Mouse (Mus musculus) left cerebral cortex, postnatal 10 days (tissue): ENCODE measurements around the gene Rpl29. TPM values are rescaled to one million over a fixed set of nuclear protein-coding genes. Genes with fewer than 3 reads are reported as not detected.

Source experiments
- DNase-seq, 2 experiments: peaks; one replicate each; pipeline ENCODE4 v3.0.0; 2021 to 2022; ENCODE audit warnings: low spot score in 2 of 2, mixed read lengths in 1 of 2; ENCODE audit errors: extremely low spot score in 1 of 2
- intact Hi-C: fragments of 180-260 bp; cut with DNase I; formaldehyde crosslinking; loops from one replicate; pipeline ENCODE4 v1.15.1; 2025
- total RNA-seq, 2 experiments: library from RNA; stranded (reverse); gene quantifications; 2 replicates each; pipeline ENCODE4 v1.2.3; 2021

Gene Rpl29
- total RNA-seq, 2 experiments from 2014 or later, result 378 to 397 TPM

- no peak for DNase-seq
- intact Hi-C loops, result no loop called here
These were observed 17.0 kb upstream of the Rpl29 start for GRCm38 (mm10) chr9:106412210-106412609.

- intact Hi-C loops, result no loop called here
- no peak for DNase-seq
These were observed 15.6 kb upstream of the Rpl29 start for GRCm38 (mm10) chr9:106413606-106414005.

GRCm38 (mm10) chr9:106416826-106417225 lies 12.4 kb upstream of the Rpl29 start:
- intact Hi-C loops, result no loop called here
- peak in 1 of 2 experiments; percentile 58 for DNase-seq

GRCm38 (mm10) chr9:106417841-106418625 lies 11.2 kb upstream of the Rpl29 start:
- intact Hi-C loops, result no loop called here
- peak; percentile 95 to 96 for DNase-seq

- intact Hi-C loops, result loop anchor here (1.0 to 10.0 kb wide), 4 partner anchors 52 to 246 kb away; partner anchors contain the start of genes Dusp7 and Wdr82
- DNase-seq, result no peak
These were observed 8.6 kb upstream of the Rpl29 start for GRCm38 (mm10) chr9:106420608-106421007.

GRCm38 (mm10) chr9:106421033-106421864 lies 8.0 kb upstream of the Rpl29 start:
- DNase-seq, result no peak
- intact Hi-C loops, result loop anchor here (1.0 to 10.0 kb wide), 4 partner anchors 52 to 246 kb away; partner anchors contain the start of genes Dusp7 and Wdr82

GRCm38 (mm10) chr9:106421865-106422160 lies 7.4 kb upstream of the Rpl29 start:
- intact Hi-C loops, result loop anchor here (1.0 to 10.0 kb wide), 4 partner anchors 53 to 247 kb away; partner anchors contain the start of genes Dusp7 and Wdr82
- DNase-seq, result peak; percentile 89 to 90

GRCm38 (mm10) chr9:106428719-106429220 lies 484 bp upstream of the Rpl29 start:
- no peak for DNase-seq
- intact Hi-C loops, result loop anchor here (10.0 kb wide), 2 partner anchors 214 to 254 kb away; partner anchors contain the start of gene Wdr82

- DNase-seq, result no peak
- intact Hi-C loops, result no loop called here
These were observed 686 bp downstream of the Rpl29 start for GRCm38 (mm10) chr9:106430015-106430264.

GRCm38 (mm10) chr9:106433389-106433788 lies 4.1 kb downstream of the Rpl29 start:
- no peak for DNase-seq
- intact Hi-C loops, result no loop called here

- DNase-seq, result no peak
- intact Hi-C loops, result no loop called here
These were observed 7.3 kb downstream of the Rpl29 start for GRCm38 (mm10) chr9:106436566-106436965.

- DNase-seq, result no peak
- intact Hi-C loops, result no loop called here
These were observed 13.4 kb downstream of the Rpl29 start for GRCm38 (mm10) chr9:106442680-106443079.

GRCm38 (mm10) chr9:106444836-106445235 lies 15.6 kb downstream of the Rpl29 start:
- intact Hi-C loops, result no loop called here
- no peak for DNase-seq

GRCm38 (mm10) chr9:106447348-106447747 lies 18.1 kb downstream of the Rpl29 start, which contains the start of the genes Abhd14b and Abhd14a:
Abhd14b (plus strand) TSS chr9:106447459.
Abhd14a (minus strand) TSS chr9:106447678.
- intact Hi-C loops, result no loop called here
- DNase-seq, result peak; percentile 82 to 93

- intact Hi-C loops, result no loop called here
- peak in 1 of 2 experiments; percentile 31 for DNase-seq
These were observed 18.7 kb downstream of the Rpl29 start for GRCm38 (mm10) chr9:106447951-106448350.

- intact Hi-C loops, result no loop called here
- peak in 1 of 2 experiments; percentile 83 for DNase-seq
These were observed 19.3 kb downstream of the Rpl29 start for GRCm38 (mm10) chr9:106448498-106449031.

- peak in 1 of 2 experiments; percentile 23 for DNase-seq
- intact Hi-C loops, result no loop called here
These were observed 20.7 kb downstream of the Rpl29 start for GRCm38 (mm10) chr9:106449947-106450346.

GRCm38 (mm10) chr9:106450661-106451060 lies 21.4 kb downstream of the Rpl29 start:
- peak in 1 of 2 experiments; percentile 65 for DNase-seq
- intact Hi-C loops, result no loop called here

GRCm38 (mm10) chr9:106451298-106451697 lies 22.0 kb downstream of the Rpl29 start:
- no peak for DNase-seq
- intact Hi-C loops, result no loop called here
